Mouse (Mus musculus) Muller cell, postnatal 12 days (primary cell): ENCODE results near the gene Gm20736.
"Not testable (repeated sequence)": the region's sequence is repeated elsewhere in the genome, so short reads cannot be mapped to it uniquely, and the experiment has no call there.

Experiments used
- DNase-seq: peaks from one replicate; pipeline ENCODE4 v3.0.0-alpha.2; 2015; ENCODE audit errors: inconsistent ontology term

Gene Gm20736

DNA sequence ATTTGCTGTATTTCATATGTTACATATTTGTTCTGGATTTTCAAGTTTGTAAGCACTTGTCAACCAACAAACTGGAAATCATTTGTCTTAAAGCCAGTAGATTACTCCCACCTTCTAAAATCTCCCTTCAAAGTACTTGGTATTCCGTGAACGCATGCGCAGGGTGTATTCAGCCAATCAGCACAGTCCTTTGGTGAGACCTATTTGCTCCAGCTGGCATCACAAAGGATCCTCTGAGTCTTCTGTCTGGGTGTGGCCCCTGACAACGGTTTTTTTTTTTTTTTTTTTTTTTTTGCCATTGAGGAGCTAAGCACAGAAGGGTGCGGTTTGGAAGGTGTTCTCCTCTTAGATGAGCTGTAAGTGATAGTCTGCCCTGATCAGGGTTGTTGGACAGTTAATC, at the start of gene Gm20736:
Gene Gm20736, plus strand, starts transcription at position 301 of the 400 bp plus-strand sequence.
- DNase-seq = not testable (repeated sequence)
